Mouse (Mus musculus): ENCODE measurements at regions not wholly inside any gene's neighbourhood (a gene's known extent, or its start where the extent isn't known, plus 50 kb on each side); places are given as distances from the start of the nearest gene placed in this dataset.

DNA sequence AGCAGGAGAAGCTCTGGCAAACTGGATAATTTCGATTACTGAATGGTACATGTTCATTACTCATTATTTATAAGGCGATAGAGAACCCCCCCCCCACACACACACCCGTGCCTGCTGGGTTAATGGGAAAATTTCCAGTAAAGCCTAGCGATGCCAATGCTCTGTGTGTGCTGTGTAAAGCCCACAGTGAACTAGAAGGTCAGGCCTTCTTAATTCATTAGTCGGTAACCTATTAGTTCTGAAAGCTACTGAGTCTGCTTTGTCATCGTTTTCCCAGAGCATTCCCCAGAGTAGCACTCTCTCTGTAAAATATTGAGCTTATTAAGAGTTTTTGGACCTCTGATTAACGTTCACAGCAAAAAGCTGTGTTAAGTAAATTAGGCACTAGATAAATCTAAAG, 65.7 kb upstream of the Zfp366 start:
- Histone ChIP-seq H3K4me1 (replicated peaks) (peaks cover 9% of the 10 kb centered on the region; the same call in 1 of the 2 replicates), H3K27me3 (no peaks in the 10 kb centered on the region), H3K27ac (replicated peaks) (no peak overlapping the region), H3K4me2 (no peak overlapping the region), H3K36me3 (no peaks in the 10 kb centered on the region), H3K4me3 (no peak overlapping the region), H3K9me3 (no peaks in the 10 kb centered on the region), H3K9ac (no peak overlapping the region)
- 39% methylated on average over 7 of the region's 7 CpGs for WGBS
- 0 out of 2 replicates have a peak, but pooled peaks have one; percentile 54 for ATAC-seq (ENCODE audit: low FRiP score, low read depth)

DNA sequence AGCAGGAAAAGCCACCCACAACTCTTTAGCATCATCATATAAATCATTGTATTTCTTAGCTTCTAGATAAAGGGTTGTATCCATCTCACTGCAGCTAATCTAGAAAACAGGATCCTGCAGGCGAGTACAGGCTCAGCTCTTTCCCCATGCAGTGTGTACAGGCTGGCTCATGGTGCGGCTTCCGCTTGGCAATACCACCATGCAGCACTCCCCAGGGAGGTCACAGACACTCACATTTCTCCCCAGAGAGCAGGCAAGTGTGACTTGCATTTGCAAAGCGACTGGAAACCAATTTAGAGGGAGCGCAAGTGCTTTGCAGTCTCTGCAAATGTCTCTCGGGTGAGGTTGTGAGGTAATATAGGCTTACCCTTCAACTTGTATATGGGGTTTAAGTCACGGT, 69.1 kb upstream of the Zfp366 start:
- ATAC-seq (ENCODE audit: low FRiP score, low read depth) = no peak
- WGBS = 72% methylated on average over 7 of the region's 7 CpGs
- Histone ChIP-seq H3K27me3 (no peaks in the 10 kb centered on the region), H3K4me1 (replicated peaks) (peaks cover 9% of the 10 kb centered on the region; the same call in 1 of the 2 replicates), H3K9ac (no peak overlapping the region), H3K4me2 (no peak overlapping the region), H3K4me3 (no peak overlapping the region), H3K27ac (replicated peaks) (no peak overlapping the region), H3K9me3 (no peaks in the 10 kb centered on the region), H3K36me3 (no peaks in the 10 kb centered on the region)

DNA sequence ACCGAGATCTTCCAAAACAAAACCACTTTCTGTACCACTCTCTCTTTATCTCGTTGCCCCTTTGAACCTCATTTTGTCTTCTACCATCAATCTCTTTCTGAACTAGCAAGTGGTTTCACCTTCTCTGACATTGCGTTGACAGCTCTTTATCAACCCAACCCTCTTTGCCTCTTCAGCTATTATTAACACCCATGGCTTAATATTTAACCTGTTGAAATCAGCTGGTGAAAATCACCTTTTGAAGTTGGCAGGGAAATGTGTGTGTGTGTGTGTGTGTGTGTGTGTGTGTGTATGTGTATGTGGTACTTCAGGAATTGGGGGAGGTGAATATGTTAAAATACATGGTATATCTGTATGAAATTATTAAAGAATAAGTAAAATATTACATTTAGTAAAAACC, 70.1 kb upstream of the Zfp366 start:
- 84% methylated on average over 3 of the region's 3 CpGs for WGBS
- Histone ChIP-seq H3K4me3 (no peak overlapping the region), H3K4me1 (replicated peaks) (peaks cover 9% of the 10 kb centered on the region; the same call in 1 of the 2 replicates), H3K4me2 (no peak overlapping the region), H3K9ac (no peak overlapping the region), H3K9me3 (no peaks in the 10 kb centered on the region), H3K36me3 (no peaks in the 10 kb centered on the region), H3K27ac (replicated peaks) (no peak overlapping the region), H3K27me3 (no peaks in the 10 kb centered on the region)
- ATAC-seq (ENCODE audit: low FRiP score, low read depth) = no peak

DNA sequence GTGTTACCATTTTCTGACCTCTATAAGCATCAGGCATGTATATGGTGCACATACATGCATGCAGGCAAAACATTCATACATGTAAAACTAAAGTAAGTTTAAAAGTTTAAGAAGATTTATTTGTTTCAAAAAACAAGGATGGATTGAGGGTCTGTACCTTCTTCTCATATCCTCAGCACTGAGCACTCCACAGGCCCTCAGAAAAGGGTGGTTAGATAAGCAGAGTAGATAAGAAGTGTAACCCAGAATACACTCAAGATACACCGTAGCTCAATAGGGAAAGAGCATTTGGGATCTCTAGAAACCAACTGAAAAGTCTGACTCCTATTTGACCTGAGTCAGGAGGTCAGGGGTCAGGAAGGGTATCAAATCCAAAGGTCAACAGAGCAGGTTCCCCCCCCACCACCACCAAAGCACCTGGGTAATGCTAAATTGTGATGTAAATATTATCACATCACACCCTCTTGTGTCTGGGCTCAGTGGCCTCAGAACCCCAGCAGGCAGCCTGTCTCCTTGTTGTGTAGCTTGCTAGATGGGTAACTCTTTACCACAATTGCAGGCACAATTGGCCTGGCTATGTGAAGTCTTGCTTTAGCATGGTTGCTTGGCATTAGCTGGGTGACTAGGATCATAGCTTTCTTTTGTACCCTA, 72.8 kb upstream of the Zfp366 start:
- H3K9me3 ChIP-seq = no peaks in the 10 kb centered on the region
- WGBS = 91% methylated on average over 1 of the region's 1 CpGs
- ATAC-seq (ENCODE audit: low FRiP score, low read depth) = no peak
- no peaks in the 10 kb centered on the region for H3K27me3 ChIP-seq
- H3K4me3 ChIP-seq = no peak overlapping the region
- no peaks in the 10 kb centered on the region for H3K4me1 ChIP-seq (replicated peaks)
- H3K4me2 ChIP-seq = no peak overlapping the region
- H3K9ac ChIP-seq = no peak overlapping the region
- H3K27ac ChIP-seq (replicated peaks) = no peak overlapping the region
- no peaks in the 10 kb centered on the region for H3K36me3 ChIP-seq

DNA sequence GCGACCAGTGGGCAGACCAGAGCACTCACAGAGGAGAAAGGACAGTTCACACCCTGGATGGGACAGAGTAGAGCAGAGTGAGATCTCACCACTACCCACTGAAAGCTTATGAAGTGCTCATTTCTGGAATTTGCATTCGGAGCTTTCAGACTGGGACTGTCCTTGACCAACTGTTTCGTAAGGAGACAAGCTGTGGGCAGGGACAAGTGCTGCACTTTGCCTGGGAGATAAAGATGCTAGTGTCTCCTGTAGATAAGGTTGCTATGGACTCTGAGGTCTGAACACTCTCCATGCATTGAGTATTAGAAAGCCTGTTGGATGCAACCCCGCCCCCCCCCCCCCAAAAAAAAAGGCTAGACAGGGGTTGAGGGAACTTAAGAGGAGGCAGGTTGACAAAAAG, 76.6 kb upstream of the Zfp366 start:
- H3K9me3 ChIP-seq = no peaks in the 10 kb centered on the region
- H3K27me3 ChIP-seq = no peaks in the 10 kb centered on the region
- WGBS = 82% methylated on average over 4 of the region's 4 CpGs
- no peak overlapping the region for H3K4me3 ChIP-seq
- no peaks in the 10 kb centered on the region for H3K4me1 ChIP-seq (replicated peaks)
- no peak overlapping the region for H3K9ac ChIP-seq
- no peak for ATAC-seq (ENCODE audit: low FRiP score, low read depth)
- no peak overlapping the region for H3K27ac ChIP-seq (replicated peaks)
- no peaks in the 10 kb centered on the region for H3K36me3 ChIP-seq
- no peak overlapping the region for H3K4me2 ChIP-seq

DNA sequence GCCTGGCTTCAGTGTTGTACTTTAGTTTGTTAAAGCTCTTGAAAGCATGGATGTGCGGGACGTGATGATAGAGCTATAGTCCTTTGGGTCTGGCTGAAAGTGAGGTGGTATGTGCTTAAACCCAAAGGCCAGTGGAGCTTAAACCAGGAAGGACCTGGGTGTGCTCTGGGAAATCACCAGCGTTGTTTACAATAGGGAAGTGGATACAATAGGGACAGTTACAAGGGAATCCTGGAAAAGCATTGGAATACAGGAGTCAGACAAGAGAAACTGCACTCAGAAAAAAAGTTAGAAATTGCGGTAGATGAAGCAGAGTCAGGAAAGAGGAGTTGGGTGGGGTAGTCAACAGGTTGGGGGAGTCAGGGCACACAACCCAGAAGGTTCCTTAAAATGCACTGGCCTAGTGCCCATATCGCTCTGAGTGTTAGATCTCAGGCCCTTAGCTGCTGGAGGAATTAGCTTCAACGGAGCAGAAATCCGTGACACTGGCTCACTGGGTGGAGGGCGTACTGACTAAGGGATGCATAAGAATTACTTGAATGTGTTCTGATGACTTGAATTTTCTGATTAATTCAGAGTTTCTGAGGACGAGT, 82.4 kb upstream of the Zfp366 start:
- Histone ChIP-seq H3K4me1 (replicated peaks) (peaks cover 18% of the 10 kb centered on the region), H3K36me3 (no peaks in the 10 kb centered on the region), H3K27ac (replicated peaks) (no peak overlapping the region), H3K4me2 (no peak overlapping the region), H3K9me3 (no peaks in the 10 kb centered on the region), H3K27me3 (no peaks in the 10 kb centered on the region), H3K4me3 (no peak overlapping the region), H3K9ac (no peak overlapping the region)
- ATAC-seq (ENCODE audit: low FRiP score, low read depth) = no peak
- WGBS = 83% methylated on average over 9 of the region's 9 CpGs

DNA sequence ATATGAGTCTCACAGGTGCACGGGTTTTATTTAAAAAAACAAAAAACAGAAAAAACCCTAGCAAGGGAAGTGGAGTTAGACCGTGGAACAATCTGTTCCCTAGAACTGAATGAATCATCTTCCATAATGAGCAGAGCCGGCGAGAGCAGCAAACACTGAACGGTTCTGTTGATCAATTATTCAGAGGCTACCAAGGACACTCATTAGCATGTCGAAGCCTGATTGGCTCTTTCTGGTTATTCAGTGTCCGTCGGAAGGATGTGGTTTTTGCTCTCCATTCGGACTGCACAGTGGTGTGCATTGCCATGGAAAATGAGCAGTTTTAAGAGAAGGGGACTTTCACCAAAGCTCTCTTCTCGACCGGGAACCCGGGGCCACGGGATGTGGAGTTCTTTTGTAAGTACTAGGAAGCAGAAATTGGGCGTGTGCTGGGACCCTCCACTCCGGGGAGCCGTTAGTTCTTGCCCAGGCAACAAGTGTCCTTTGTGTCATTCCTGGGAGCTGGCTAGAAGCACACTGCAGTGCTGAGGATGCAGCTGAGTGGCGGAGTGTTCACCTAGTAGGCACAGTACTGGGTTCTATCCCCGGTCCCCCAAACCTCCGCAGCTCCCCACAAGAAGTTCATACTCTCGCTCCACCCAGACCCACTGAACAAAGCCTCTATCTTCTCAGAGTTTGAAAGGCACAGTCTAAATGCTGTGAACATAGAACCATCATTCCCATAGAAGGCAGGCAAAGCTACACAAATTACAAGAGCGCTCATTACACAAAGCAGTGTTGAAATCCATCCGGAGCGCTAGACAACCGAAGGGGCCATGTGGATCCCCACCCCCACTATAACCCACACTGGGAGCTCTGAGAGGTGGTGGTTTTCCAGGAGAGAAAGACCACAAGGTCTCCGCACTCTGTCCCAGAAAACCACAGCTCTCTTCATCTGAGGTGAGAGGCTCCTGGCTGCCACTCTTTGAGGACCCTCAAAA, 83.9 kb upstream of the Zfp366 start:
- peak; percentile 85 for ATAC-seq (ENCODE audit: low FRiP score, low read depth)
- Histone ChIP-seq H3K4me2 (peak overlapping the region; percentile 44), H3K27me3 (no peaks in the 10 kb centered on the region), H3K4me3 (peak overlapping the region; percentile 15; the same call in 1 of the 2 replicates), H3K4me1 (replicated peaks) (peaks cover 18% of the 10 kb centered on the region), H3K9ac (no peak overlapping the region), H3K36me3 (no peaks in the 10 kb centered on the region), H3K9me3 (no peaks in the 10 kb centered on the region), H3K27ac (replicated peaks) (peak overlapping the region; percentile 54)
- 31% methylated on average over 25 of the region's 25 CpGs for WGBS

DNA sequence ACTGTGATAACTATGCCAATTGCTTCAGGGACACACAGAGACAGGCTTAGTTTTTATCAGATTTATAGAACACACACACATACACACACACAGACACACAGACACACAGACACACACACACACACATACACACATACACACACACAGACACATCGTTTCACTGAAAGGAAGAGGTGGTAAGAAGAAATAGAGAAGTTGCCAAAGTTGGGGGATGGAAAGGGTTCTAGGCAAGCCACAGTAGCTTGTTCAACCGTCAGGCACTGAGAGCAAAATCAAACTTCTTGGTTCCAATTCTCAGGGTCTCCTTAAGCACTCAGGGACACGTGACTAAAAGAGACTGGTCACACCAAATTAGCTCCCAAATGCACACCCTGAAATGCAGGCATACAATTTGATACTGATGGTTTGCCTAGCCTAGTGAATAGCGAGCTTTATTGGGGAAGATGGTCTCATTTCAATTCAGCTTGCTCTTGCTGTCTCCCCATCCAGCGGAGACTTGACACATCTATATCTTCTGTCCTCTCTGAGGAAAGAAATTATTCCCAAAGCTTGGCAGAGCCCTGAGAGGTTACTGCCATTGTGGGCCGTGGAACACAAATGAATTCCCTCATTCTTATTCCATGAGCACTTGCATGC, 84.7 kb upstream of the Zfp366 start:
- peak; percentile 69 for ATAC-seq (ENCODE audit: low FRiP score, low read depth)
- Histone ChIP-seq H3K4me3 (peak overlapping the region; percentile 15; the same call in 1 of the 2 replicates), H3K4me1 (replicated peaks) (peaks cover 18% of the 10 kb centered on the region), H3K27ac (replicated peaks) (peak overlapping the region; percentile 54), H3K27me3 (no peaks in the 10 kb centered on the region), H3K36me3 (no peaks in the 10 kb centered on the region), H3K9me3 (no peaks in the 10 kb centered on the region), H3K4me2 (peak overlapping the region; percentile 44), H3K9ac (no peak overlapping the region)
- WGBS = 25% methylated on average over 6 of the region's 6 CpGs

DNA sequence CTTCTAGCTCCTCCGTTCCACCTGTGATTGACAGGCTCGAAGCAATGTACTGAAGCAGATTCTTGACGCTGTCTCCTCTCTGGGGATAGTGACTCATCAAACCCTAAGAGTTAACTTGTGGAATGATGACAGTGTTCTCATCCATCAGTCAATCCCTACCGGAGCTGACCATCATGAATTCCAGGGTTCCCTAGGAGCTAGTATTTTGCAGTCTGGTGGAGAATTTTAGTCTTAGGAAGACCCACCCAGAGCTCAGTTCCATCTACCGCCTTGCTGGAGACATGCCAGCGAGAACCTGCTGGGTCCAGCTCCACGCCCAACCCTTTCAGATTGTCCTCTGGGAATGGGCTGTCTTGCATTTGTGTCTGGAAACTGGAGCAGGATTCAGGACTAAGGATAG, 85.4 kb upstream of the Zfp366 start:
- Histone ChIP-seq H3K27ac (replicated peaks) (peak overlapping the region; percentile 54), H3K36me3 (no peaks in the 10 kb centered on the region), H3K4me3 (no peak overlapping the region), H3K9ac (no peak overlapping the region), H3K27me3 (no peaks in the 10 kb centered on the region), H3K4me2 (no peak overlapping the region), H3K9me3 (no peaks in the 10 kb centered on the region), H3K4me1 (replicated peaks) (peaks cover 19% of the 10 kb centered on the region)
- no peak for ATAC-seq (ENCODE audit: low FRiP score, low read depth)
- WGBS = 82% methylated on average over 7 of the region's 7 CpGs

DNA sequence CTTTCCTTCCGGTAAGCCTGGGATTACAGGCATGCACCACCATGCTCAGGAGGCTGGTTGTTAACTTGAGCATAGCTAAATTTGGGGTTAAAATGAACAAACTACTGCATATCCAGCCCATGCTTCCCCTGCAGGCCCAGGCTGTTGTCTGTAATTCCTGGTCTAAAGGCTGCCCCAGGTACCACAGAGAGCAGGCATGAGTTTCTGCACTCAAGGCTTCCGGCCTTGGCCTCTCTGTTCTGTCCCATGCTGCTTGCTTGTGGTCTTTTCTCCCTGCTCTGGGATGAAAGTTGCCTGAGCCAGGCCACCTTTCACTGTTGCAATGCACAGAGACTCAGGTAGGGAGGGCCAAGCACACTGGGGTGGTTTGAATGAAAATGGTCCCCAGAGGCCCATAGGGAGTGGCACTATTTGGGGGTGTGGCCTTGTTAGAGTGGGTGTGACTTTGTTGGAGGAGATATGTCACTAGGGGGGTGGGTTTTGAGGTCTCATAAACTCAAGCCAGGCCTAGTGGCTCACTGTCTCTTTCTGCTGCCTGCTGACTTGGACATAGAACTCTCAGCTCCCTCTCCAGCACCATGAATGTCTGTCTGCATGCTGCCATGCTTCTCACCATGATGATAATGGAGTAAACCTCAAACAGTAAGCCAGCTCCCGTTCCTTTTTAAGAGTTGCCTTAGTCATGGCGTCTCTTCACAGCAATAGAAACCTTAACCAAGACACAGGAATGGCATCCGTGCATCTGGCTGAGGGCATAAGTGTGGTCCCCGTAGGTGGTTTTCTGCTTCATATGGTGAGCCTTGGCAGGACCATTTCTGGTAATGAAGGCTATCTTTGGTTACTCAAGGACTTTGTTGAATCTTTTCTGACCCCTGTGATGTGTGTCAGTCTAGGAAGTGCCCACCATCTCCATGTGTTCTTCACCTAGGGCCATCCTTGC, 86.7 kb upstream of the Zfp366 start:
- Histone ChIP-seq H3K4me1 (replicated peaks) (peaks cover 32% of the 10 kb centered on the region), H3K9me3 (no peaks in the 10 kb centered on the region), H3K9ac (no peak overlapping the region), H3K4me2 (no peak overlapping the region), H3K4me3 (no peak overlapping the region), H3K36me3 (no peaks in the 10 kb centered on the region), H3K27ac (replicated peaks) (no peak overlapping the region), H3K27me3 (no peaks in the 10 kb centered on the region)
- WGBS = 97% methylated on average over 6 of the region's 6 CpGs
- no peak for ATAC-seq (ENCODE audit: low FRiP score, low read depth)

DNA sequence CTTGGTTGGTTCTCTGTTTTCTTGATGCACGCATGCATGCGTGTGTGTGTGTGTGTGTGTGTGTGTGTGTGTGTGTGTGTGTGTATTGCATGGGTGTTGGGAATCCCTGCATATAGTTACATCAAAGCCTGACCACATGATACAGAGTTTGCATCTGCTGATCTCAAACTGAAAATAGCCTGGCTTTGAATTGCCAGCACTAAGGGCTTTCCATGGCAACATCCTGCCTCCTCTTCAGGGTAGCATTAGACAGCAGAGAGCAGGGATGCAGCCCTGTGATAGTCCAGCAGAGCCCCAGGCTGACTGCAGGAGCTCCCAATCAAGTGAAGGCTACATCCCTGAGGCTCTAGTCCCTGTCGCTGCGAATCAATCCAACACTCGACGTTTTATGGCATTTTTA, 87.8 kb upstream of the Zfp366 start:
- Histone ChIP-seq H3K4me3 (no peak overlapping the region), H3K4me2 (no peak overlapping the region), H3K27ac (replicated peaks) (no peak overlapping the region), H3K4me1 (replicated peaks) (peaks cover 40% of the 10 kb centered on the region), H3K9me3 (no peaks in the 10 kb centered on the region), H3K36me3 (no peaks in the 10 kb centered on the region), H3K27me3 (no peaks in the 10 kb centered on the region), H3K9ac (no peak overlapping the region)
- no peak for ATAC-seq (ENCODE audit: low FRiP score, low read depth)
- 91% methylated on average over 6 of the region's 6 CpGs for whole genome bisulfite sequencing

All from hindbrain, embryonic 15.5 days (tissue).